Mouse (Mus musculus): ENCODE measurements around the gene Prss2. TPM values are rescaled to one million over a fixed set of nuclear protein-coding genes. Genes with fewer than 3 reads are reported as not detected.
"Not testable (repeated sequence)": the region's sequence is repeated elsewhere in the genome, so short reads cannot be mapped to it uniquely, and the experiment has no call there.

Gene Prss2
- total RNA-seq, 2 experiments from 2014 or later = not detected

DNA sequence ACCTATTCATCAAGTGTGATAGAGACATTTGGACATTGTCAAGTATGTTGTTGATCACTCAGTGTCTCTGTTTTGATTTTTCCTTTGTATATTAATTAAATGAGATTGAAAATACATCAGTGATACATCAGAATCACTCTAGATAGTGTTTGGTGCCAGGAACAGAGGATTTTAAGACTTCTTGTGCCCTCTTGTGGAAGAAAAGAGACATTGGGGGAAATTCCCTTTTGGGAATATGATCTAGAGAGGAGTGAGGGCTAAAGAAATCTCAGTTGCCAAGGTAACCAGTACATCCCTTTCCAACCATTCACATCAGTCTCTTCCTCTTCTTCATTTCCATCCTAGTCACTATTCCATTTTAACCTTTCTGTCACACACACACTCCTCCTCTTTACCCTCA, 34.8 kb downstream of the Prss2 start:
- no peak for DNase-seq

DNA sequence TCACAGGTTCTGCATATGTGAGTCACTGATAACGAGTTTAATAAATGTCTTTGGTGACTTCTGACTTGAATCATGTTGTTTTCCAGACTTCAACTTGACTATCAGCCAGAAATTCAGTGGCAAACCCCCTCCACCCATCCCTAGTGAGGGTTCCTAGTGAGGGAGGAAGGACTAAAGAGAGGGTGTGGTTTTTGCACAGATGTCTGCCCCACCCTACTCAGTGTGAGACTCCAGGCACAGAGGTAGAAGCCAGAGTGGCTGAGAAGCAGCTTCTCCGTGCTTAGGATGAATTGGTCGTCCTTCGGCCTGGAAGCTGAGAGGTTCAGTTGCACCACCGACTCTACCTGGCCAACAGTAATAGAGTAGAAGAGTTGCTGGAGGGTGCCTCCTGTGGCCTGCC, 35.9 kb downstream of the Prss2 start:
- DNase-seq = no peak

DNA sequence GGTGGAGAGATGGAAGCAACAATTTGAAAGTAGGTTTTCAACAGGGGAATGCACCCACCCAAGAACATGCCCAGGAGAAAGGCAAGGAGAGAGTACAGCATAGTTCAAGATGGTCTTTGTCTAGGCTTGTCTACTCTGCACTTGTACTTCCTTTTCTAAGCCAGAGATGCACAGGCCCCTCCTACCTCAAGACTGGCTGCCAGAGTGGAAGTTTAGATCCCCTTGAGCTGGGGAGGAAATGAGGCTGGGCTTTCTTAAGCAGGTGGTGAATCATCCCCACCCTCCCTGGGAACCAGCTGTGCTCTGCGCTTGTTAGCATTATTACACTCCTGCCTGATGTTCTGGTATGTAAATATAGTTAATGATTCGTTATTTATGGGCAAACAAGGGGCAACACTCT, 36.7 kb downstream of the Prss2 start:
- DNase-seq = no peak

DNA sequence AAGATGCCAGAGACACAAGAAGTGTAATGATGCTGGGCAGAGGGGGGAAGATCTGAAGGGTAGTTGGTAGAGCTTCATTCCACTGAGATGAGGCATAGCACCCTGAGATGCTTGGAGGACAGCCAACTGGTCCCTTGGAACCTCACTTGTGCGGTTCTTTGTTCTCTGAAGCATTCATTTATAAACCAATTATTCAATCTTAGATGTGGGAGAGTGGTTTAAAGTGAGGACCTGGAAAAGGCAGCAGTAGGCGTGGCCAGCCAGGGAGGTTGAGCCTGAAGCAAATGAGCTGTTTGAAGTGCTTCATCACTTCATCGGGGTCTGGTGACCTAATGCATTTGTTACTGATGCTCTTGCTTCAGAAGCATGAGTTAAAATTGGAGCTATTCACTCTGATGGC, 37.7 kb downstream of the Prss2 start:
- DNase-seq = no peak

DNA sequence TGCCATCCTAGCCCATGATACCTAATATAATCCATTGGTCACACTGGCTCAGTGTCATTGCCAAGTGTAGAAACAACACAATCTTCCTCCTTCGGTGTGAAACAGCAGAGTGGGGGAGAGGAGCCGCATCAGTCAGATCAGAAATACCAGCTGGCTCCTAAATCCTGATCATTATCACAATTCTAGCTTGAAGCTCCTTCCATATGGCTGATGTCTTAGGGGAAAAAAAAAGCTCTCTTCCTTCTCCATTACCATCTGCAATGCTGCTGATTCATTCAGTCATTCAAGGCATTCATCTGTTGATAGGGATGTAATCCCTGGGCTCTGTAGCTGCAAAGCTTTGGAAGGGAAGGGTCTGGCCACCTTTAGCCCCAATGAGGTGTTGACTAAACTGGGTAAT, 38.7 kb downstream of the Prss2 start:
- DNase-seq = no peak

DNA sequence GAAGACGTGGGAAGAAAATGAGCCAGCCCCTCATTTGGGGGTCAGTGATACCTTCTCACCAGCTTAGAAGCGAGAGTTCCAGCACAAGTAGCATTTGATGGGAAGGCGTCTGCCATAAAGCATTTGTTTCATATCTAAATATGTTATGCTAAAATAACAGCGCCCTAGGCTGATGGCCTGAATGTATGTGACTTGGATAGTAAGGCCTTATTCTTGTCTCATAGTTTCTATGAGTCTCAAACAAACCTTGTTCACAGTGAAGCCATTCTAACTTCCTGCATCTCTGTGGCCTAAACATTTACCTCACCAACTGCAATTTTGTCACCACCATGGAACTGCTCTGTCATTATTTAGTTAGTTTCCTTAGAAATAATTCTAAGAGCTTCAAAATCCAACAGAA, 41.0 kb downstream of the Prss2 start:
- no peak for DNase-seq

DNA sequence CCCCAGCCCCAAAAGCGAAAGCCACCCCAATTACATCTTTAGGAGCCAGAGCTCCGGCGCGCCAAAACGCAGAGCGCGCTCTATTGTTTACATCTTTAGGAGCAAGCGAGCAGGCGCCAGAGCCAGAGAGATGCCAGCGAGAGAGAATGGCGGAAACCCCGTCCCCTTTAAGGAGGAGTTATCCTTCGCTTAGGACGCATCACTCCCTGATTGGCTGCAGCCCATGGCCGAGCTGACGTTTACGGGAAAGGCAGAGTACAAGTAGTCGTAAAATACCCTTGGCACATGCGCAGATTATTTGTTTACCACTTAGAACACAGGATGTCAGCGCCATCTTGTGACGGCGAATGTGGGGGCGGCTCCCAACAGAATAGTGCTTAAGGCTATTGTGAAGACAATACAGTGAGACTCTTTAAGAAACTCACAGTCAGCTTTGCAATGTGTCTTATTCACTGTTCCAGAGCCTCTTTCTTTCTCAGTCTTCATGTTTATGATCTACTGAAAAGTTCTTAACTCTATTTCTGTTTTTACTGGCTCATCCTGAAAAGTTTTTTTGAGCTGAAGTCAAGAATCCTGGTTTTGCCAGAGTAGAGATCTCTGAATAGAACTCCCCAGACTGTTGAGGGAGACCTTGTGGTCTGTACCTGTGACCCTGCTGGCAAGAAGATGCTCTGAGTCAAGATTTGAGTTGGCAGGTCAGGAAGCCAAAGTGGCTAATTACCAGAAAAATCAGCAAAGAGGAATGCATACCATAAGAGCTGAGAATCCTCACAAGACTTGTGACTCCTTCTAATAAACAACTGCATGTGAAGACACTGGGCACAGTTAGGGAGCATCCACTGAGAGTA, 41.7 kb downstream of the Prss2 start:
- DNase-seq = not testable (repeated sequence)

DNA sequence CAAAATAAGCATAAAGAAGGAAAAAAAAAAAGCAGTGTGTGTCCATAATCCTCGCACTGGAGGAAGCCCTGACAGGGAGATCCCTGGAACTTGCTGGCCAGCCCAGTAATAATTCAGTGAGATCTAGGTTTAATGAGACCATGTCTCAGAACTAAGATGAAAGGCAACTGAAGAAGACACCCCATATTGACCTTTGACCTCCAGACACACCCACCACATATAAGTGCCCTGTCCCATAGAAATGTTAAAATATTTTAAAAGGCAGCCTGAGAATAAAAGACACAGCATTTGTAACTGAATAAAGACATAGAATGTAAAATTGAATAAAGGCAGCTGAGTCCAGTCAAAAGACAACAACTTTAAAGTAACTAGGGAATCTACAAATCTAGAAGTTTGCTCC, 43.7 kb downstream of the Prss2 start:
- no peak for DNase-seq

DNA sequence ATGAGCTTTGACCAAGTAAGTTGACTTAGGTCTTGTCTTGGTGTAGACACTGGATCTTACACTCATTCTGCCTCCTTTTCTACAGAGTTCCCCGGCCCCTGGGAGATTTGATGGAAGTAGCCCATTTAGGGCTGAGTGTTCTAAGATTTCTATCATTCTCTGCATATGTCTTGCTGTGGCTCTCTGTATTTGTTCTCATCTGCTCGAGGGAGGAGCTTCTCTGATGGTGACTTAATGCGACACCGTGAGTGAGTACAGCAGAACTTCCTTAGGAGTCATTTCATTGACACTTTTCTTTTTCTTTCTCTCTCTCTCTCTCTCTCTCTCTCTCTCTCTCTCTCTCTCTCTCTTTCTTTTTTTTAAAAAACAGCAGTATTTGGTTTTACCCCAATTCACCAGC, 45.4 kb downstream of the Prss2 start:
- no peak for DNase-seq

DNA sequence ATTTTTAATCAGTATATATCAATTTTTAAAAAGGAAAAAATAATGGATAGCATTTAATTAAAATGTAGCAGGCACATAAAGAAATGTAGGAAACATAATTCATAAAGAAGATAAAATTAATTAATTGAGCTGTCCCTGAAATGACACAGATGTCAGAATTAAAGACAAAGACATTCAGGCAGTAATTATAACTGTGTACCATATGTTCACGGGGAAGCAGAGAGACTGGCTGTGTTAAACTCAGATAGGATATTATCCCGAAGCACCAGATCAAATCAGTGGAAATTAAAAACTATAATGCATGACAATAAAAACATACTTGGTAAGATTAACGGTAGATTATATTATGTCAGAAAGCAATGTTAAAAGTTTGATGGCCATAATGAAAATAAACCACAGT, 47.5 kb downstream of the Prss2 start:
- no peak for DNase-seq

Other genes with a start within 250 kb of the Prss2 start
- gene Try4, start 219.5 kb upstream of the Prss2 start, total RNA-seq (2021) = not detected
- gene Try5, start 204.9 kb upstream of the Prss2 start, total RNA-seq (2021) = not detected
- not detected for gene Try10, start 167.7 kb upstream of the Prss2 start, total RNA-seq (2021)
- gene Prss3, start 144.1 kb upstream of the Prss2 start, total RNA-seq (2021) = not detected
- gene Gm5771, start 129.4 kb upstream of the Prss2 start, total RNA-seq (2021) = not detected
- not detected for gene Gm10334, start 75.6 kb upstream of the Prss2 start, total RNA-seq (2021)
- not detected for gene Prss1, start 62.9 kb upstream of the Prss2 start, total RNA-seq (2021)
- 10 to 100 TPM in 1 of 2 experiments, 1 to 10 TPM in 1; 8.8 to 17.4 TPM for gene Ephb6, start 83.7 kb downstream of the Prss2 start, total RNA-seq (2021)
- not detected for gene Trpv6, start 114.6 kb downstream of the Prss2 start, total RNA-seq (2021)
- not detected for gene Trpv5, start 159.0 kb downstream of the Prss2 start, total RNA-seq (2021)
- not detected for gene Llcfc1, start 162.6 kb downstream of the Prss2 start, total RNA-seq (2021)
- gene Kel, start 182.6 kb downstream of the Prss2 start, total RNA-seq (2021) = 1 to 10 TPM; 2.0 to 8.0 TPM